Mouse (Mus musculus) kidney, adult 9 months (tissue): ENCODE measurements at regions not wholly inside any gene's neighbourhood (a gene's known extent, or its start where the extent isn't known, plus 50 kb on each side); places are given as distances from the start of the nearest gene placed in this dataset.

Experiments
- DNase-seq: peaks from one replicate; pipeline ENCODE4 v3.0.0; 2022

DNA sequence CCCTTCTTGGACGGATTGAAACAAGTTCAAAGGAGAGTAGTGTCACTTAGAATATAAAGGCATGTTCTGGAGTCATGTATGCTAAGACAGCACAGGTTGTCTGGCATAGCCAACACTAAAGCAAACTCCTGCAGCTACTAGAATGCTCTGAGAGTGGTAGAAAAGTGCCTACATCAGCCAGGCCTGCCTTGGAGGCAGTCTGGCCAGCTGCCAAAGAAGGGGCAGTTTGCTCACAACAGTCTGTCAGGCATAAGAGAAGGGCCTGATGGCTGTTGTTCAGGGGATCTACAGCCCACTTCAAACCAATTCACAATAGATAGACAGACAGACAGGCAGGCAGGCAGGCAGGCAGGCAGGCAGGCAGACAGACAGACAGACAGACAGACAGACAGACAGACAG lies 136.5 kb upstream of the Dap start:
- DNase-seq, result no peak

- DNase-seq, result no peak
Measured at GRCm38 (mm10) chr15:31091916-31092570, 132.1 kb upstream of the Dap start.

DNA sequence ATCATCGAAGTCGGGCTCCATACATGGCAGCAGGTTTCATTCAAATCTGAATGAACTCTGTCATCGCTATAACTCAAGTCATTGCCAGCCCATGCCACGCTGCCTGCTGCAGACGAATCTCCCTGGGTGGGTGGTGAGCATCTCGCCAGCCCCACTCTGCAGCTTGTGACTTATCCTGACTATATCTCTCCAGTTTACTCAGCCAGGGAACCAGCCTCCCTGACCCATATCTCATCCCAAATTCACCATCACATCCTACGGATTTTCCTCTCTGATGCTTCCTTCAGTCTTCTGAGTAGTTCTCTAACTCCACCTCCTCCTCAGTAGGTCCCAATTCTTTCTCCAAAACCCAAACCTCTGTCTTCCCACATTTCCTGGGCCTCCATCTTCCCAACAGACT lies 127.9 kb upstream of the Dap start:
- no peak for DNase-seq

GRCm38 (mm10) chr15:31097301-31097700 lies 126.8 kb upstream of the Dap start:
- DNase-seq, result no peak

GRCm38 (mm10) chr15:31104743-31105142 lies 119.4 kb upstream of the Dap start:
- DNase-seq, result no peak

DNA sequence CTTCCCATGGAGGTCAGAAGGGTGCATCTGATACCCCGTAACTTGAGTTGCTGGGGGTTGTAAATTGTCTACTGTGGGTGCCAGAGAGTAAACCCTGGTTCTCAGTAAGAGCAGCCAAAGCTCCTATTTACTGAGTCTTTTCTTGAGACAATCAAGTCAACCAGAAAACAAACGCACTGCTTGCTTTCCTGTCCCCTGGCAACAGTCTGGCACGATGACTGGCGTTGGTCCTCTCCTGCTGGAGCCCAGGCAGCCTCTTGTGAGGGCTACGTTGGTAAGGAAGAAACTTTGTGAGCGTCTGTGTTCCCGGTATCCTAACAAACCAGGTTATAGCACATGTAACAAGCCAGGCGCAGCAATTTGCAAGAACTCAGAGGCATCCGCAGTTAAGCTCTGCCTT lies 117.2 kb upstream of the Dap start:
- no peak for DNase-seq

- DNase-seq, result no peak
Measured at GRCm38 (mm10) chr15:31113216-31113615, 110.9 kb upstream of the Dap start.

DNA sequence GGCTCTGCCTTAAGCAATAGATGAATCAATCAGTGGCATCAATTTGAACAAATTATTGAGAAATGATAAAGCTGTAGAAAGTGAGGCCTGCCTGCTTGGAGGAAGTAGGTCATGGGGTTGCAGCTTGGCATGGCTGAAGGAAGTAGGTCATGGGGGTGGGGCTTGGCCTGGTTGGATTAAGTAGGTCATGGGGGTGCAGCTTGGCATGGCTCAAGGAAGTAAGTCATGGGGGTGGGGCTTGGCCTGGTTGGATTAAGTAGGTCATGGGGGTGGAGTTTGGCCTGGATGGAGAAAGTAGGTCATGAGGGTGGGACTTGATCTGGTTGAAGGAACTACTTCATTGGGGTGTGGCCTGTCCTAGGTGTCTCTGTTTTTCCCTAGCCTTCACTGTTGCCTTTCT lies 106.8 kb upstream of the Dap start:
- DNase-seq, result peak; percentile 2

- no peak for DNase-seq
Measured at GRCm38 (mm10) chr15:31120147-31120546, 104.0 kb upstream of the Dap start.

DNA sequence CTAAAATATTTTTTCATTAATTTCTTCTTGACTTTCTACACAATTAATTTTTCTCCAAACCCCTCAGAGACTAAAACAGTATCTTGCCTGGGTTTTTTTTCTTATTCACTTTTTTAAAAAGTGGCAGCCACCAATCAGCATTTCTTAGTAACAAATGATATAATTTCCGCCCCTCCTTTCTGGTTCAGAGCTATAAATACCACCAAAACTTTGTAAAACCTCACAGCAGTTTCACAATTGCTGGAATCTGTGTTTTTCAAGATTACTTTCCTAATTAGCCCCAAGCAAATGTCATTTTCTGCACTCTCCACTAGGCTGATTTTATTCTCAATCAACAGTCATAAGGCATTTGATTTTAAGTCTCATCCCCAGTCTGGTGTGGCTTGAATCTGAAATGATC lies 98.3 kb upstream of the Dap start:
- no peak for DNase-seq

DNA sequence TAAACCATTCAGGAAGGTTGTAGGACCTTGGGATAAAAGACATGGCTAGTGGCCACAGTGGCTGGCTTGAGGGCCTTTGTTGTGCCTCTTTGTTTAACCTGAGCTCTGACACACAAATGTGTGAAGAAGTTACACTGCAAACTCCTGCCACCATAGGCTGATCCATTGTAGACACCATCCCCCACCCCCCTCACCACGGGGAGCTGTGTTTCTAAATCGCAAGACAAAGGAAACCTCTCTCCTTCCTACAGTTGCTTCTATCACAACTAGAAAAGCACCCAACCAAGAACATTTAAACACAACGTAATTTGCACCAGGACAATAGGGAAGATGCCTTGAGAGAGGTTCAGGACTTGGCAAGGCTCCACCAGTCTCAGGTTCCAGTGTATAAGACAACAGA lies 97.1 kb upstream of the Dap start:
- no peak for DNase-seq

GRCm38 (mm10) chr15:31134891-31135290 lies 89.2 kb upstream of the Dap start:
- DNase-seq, result no peak

DNA sequence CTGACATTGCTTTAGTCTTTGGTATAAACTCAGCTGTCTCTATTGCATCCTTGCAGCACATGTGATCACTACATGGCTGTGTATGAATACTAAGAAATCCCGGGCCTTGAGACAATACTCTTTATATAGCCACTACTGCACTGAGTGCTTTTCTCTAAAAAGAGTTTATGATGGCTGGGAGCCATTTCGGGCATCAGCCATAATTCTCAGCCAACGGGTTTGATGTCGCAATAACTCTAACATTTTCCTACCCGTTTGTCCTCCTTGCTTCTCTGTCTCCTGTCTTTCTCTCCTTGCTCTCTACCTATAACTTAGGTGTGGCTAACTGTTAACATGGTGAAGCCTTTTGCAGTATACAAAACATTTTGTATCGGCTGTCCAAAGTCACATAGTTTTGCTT lies 85.5 kb upstream of the Dap start:
- DNase-seq, result no peak

GRCm38 (mm10) chr15:31141750-31142149 lies 82.4 kb upstream of the Dap start:
- DNase-seq, result no peak

DNA sequence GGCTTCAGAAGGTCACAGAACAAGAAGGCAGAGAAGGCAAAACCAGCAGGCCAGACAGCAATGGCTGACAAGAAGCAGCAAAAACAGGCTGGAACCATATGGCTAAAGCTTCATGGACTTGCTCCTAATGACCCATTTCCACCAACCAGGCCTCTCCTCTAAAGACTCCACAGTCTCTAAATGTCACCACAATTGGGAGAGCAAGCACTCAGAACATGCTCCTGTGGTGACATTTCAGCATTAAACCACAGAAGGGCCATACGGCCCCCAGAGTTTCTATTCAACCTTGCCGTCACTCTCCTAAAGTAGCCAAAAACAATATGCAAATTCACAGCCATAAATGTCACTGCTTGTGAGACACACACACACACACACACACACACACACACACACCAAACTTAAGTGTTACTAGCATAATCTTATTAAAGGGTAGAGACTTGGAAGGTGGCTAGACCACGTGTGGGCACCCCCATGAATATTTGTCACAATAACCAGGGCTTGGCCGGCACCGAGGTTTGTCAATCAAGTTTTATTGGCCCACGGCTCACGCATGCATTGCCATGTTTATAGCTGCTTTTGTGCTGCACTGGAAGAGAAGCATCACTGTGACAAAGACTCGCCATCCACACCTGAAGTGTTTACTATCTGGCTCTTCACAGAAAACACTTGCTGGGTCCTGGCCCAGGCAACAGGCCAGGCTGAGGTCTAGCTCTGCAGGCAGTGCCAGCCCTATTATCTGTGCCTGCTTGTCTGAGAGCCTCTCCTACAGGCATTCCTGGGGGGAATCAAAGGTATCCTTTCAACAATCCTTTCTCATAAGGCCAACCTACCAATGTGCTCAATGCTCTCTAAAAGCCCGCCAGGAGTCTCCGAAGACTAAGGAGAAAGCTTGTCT lies 75.6 kb upstream of the Dap start:
- DNase-seq, result no peak

DNA sequence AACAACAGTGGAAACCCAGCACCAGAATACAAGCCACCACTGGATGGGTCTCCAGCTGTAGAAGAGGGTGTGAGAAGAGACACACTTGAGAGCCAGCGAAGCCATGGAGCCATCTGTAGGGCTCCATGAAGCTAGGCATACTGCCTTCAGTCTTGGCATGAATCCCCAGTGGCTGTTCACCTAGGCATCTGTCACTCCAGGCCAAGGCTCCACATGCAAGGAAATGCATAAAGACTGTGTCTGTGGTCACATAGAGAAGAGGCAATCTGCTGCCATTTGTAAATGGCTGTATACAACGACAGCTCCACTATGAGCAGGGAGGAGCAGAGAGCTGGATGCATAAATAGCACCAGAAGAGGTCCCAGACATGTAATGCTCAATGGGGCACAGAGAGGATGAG lies 74.3 kb upstream of the Dap start:
- DNase-seq, result no peak

DNA sequence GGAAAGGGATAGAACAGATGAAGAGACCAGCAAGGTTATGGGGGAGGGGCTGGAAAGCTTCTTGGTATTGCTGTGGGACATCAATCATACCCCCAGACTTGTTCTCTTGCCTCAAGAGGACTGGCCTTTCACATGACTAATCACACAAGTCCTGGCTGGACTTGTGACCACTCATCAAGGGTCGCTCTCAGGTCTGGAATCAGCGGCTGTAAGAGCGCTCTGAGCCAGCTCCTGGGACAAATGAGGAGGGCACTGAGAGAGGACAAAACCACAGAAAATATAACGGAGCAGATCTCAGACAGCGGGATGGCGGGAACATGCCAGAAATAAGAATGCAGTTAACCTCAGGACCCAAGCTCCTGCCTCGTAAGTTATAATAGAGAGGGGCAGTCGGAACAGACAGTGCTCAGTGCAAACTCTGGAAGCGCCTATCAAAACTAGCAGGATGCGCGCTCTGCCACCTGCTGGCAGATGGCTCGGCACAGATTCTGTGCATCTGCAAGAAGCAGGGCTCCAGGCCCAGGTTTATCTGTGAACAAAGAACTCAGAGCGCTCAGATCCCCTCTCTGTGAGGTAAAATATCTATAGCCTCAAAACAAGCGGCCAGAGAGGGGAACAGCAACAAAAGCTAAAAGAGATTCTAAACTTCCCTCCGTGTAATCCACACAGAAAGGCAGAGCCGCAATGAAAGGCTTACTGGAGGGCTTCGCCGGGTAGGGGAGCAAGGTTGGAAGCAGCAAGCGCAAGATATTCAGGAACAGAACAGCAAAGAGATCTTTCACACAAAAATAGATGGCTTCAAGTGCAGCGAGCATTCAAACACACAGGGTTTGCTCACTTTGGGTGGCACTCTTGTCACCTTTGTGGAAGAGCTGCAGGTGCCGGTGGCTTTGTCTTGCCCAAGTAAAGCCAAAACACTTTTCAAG lies 73.3 kb upstream of the Dap start:
- DNase-seq, result peak; percentile 53

DNA sequence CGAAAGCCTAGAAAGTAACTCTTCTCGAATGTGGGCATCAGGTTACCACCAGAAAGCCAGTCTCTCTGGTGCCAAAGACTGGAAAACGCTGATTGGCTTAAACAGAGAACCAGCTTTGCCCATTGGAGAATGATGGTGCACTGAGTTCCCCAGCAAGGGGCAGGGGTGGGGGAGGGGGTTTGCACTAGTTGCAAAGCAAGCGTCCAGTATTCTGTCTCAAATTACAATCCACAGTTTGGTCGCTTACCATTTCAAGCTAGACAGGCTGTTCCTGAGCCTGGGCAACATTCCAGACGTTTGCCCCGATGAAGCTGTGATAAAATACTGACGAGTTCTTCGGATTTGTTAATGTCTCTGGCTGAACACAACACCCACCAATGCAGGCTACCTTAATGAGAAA lies 69.0 kb upstream of the Dap start:
- DNase-seq, result no peak

DNA sequence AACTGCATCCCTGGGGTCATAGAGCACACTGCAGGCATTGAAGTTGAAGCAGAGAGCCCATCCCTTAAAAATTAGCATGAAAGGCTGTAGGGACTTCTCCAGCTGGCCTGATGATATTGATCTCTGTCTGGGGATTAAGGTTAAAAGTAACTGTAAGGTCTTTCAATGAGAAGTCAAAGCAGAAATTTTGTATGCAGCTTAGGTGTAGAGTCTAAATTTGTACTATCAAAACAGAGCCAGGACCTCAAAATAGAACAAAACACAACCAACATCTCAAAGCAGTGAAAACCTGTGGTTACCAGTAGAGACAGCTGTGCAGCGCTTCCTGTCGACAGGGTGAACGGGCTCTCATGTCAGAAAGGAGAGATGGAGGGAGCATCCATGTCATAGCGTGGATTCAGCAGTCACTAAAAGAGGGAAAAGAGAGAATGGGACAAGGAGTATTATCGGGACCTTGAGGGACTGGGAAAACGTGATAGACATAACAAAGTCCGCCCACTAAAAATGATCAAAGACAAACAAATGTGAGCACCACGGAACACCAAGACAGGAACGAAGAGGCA lies 57.5 kb upstream of the Dap start:
- no peak for DNase-seq

- DNase-seq, result no peak
Measured at GRCm38 (mm10) chr15:31167506-31167905, 56.6 kb upstream of the Dap start.

- DNase-seq, result no peak
Measured at GRCm38 (mm10) chr15:31168191-31168590, 55.9 kb upstream of the Dap start.

DNA sequence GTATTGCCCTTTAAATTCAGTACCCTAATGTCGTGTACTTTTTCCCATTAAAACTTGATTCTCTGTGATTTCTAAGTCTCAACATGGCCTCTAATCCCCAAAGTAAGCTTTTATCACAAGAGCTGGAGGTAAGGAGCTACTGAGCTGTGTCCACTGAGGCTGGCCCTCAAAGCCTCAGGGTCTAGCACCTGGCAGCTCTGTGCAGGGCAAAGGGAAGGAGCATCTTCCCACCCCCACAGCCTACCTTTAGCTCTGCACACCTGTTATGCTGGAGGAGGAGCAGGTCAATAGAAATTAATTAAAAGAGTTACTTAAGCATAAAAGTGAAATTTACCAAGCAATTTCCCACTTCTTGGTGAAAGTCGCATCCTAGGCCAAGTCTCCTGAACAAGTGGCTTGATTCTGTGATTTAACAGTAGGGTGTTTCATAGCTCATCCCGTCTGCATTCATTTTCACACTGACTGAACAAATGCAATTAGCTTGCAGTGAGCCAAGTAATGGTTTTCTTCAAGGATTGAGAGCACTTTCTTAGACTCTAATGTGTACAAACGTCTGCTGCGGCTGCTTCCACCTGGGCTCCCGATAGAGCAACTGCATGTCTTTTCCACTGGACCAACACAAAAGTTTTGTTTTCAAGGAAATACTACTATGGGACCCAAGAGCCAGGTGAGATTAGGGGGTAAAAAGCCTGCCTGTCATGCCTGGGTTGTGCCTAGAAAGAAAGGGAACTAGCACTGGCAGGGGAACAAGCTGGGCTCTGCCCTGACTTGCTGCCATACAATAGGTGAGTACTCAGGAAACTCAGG lies 50.6 kb upstream of the Dap start:
- no peak for DNase-seq
